Mouse (Mus musculus): ENCODE results near the gene Spem2.

DNA sequence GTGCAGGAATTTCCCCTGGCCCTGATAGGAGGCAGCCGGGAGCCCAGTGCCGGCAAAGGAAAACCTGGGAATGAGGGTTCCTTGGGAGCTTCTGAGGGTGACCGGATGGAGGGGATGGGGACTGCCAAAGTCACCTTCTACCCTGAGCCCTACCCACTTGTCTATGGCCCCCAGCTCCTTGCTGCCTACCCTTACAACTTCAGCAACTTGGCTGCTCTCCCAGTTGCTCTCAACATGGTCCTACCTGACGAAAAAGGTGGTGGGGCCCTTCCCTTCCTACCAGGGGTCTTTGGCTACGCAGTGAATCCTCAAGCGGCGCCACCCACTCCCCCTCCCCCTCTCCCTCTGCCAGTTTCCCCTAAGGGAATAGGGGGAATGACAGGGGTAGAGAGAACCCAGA is 39.3 kb downstream of the Spem2 start:
- TF ChIP-seq CTCF (IDR thresholded peaks at IDR 0.05), result no peak
- no peak for TF ChIP-seq EP300 (IDR thresholded peaks at IDR 0.05)
